Mouse (Mus musculus): ENCODE data around the gene Pak4.

Pak4 gene

GRCm38 (mm10) chr7:28587644-28588043 is 10.3 kb downstream of the Pak4 start:
- DNase-seq (ENCODE audit: low read depth): no peak

DNA sequence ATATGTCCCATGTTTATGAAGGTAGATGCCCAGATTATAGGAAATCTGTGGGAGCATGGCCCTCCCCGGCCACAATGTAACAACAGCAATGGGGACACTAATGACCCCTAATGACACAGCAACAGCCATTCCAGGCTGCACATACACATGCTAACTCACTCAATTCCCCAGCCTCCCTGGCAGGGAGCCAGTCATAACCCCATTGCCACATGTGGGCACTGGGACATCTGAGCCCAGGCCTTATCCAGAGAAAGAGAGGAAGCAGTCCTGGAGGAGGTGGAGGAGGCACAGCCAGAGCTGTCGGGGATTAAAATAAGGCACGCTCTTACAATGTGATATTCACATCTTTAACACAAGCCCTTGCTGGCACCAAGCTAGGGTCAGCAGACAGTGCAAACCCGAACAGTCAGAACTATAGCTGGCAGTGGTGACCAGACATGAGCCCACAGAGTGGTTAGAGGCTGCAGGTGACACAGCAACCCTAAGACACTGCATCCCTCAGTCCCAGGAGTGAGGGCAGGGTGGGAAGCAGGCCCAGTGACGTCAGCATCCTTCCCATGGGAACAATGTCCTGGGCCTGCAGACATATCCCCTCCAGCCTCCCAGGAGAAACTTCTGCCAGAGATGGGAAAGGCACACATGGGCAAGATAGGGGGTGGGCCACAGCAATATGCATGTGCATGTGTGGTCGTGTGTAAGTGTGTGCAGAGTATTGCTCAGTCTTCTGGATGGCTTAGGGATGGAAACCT is 11.1 kb downstream of the Pak4 start:
- no peak for DNase-seq (ENCODE audit: low read depth)

GRCm38 (mm10) chr7:28585001-28585400 is 13.0 kb downstream of the Pak4 start:
- DNase-seq (ENCODE audit: low read depth): no peak

GRCm38 (mm10) chr7:28584468-28584867 is 13.5 kb downstream of the Pak4 start:
- DNase-seq (ENCODE audit: low read depth): no peak

GRCm38 (mm10) chr7:28583570-28584344 is 14.2 kb downstream of the Pak4 start:
- no peak for DNase-seq (ENCODE audit: low read depth)

DNA sequence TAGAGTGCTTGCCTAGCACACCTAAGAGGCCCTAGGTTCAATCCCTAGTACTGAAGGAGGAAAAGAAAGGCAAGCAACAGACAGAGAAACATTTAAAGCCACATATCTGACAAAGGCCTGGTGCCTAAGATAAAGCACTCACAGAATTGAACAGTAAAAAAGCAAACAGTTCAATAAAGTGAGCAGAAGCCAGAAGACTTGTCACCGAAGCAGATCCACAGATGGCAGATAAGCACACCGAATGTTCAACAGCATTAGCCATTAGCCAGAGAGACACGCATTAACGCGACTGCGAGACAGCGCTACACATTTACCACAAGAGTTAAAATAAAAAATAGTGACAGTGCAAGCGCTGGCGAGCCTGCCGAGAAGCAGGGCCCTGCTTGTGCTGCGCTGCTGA is 15.1 kb downstream of the Pak4 start:
- DNase-seq (ENCODE audit: low read depth): no peak

DNA sequence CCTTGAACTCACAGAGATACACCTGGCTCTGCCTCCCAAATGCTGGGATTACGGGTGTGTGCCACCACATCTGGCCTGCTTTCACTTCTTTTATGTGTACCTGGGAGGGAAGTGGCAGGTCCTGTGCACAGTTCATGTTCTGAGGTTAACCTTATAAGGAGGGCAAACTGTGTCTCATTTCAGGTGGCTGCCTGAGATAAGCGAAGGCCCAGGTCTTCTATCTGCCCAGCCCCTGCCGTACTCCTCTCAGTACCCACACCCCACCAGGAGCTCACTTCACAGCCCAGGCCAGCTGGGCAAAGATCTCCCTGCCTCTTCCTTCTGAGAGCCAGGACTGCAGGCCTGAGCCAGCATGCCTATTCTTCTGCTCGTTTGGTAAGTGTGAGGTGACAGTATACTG is 16.3 kb downstream of the Pak4 start:
- no peak for DNase-seq (ENCODE audit: low read depth)

DNA sequence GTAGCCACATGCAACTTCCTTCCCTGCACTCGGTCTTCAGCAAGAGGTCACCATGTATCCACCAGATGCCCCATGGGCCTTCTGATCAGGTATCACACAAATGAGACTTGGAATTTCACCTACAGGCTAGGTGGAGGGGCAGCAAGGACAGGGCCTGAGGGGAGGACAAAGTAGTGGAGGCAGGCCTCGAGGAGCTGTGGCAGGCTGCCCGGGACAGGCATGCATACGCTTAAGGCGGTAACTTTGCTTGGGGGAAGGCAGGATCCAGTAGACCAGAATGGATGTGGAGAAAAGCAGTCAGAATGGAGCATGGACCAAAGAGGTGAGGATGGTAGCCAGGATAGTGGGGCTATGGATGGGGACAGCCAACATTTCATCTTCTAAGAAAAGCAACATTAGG is 18.2 kb downstream of the Pak4 start:
- no peak for DNase-seq (ENCODE audit: low read depth)

- DNase-seq (ENCODE audit: low read depth): no peak
These were observed 19.4 kb downstream of the Pak4 start for GRCm38 (mm10) chr7:28578543-28579053.

DNA sequence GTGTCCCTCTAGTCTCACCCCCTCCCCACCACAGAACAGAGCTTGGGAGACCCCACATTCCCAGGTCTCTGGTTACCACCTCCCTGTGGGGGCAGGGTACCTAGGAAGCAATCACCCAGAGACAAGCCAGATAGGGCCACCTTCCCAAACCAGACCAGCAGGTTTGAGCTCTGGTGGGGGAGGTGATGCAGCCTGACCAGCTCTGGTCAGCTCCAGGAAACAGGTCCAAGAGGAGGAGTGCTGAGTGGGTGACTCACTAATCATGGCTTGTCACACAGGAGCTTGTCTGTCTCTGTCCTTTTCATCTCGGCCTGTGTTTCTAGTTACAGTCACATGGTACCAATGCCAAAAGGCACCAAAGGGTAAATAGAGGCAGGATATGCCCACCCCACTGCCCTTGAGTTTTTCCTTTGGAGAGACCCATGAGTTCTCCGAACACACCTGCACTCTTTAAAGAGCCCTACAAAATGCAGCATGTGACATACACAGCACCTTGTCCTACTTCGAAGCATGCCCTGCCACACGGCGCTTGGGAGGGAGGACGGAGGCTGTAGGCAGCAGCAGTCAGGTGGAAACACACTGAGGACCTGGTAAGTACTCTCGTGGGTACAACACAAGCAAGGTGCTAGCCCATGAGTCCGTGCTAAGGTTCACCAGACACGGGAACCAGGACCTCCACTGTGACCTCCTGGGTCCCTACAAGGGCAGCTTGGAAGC is 20.0 kb downstream of the Pak4 start:
- DNase-seq (ENCODE audit: low read depth): no peak

DNA sequence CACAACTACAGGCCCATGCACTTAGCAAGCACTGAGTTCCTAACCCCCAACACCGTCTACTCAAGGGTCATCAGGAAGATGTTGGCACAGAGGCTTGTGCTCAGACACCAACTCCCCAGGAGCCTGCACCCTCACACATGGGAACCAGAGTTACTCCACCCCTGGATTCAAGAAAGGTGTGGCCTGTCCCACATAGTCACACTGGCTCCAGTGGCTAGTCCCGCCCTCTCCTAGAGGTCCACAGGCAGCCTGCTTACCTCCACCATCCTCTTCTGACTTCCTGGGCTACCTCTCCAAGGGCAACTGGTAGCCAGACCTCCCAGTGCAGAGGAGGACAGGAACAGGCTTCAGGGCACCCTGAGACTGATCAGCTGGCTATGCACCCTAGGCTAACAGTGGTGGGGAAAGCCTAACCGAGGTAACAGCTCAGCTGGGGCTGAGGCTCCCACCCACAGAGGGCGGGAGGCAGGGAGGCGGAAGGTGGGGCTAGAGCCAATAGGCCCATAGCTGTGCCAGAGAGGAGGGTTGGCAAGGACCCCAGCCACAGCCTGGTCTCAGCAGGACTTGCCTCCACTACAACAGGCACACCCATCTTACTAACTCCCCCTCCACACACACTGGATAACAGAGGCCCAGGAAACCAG is 21.6 kb downstream of the Pak4 start:
- DNase-seq (ENCODE audit: low read depth): no peak

GRCm38 (mm10) chr7:28575597-28575996 is 22.4 kb downstream of the Pak4 start:
- DNase-seq (ENCODE audit: low read depth): no peak

- DNase-seq (ENCODE audit: low read depth): no peak
These were observed 24.7 kb downstream of the Pak4 start for GRCm38 (mm10) chr7:28573236-28573635.

DNA sequence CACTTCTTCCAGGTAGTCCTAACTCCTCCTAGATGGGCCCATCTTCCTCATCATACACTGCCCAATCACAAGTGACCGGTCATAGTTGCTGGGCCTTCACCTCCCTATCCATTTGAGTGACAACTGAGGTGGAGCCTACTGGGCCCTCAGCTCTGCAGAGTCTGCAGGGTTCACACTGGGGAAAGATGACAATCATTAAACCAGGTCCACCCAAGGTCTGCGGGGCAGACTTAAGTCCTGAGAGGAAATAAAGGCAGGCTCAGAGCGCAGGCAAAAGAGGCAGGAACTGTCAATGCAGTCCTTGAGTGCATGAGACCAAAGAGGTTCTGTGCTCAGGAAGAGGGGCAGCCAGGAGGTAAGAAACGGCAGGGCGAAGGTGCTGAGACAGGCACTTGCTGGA is 25.3 kb downstream of the Pak4 start:
- DNase-seq (ENCODE audit: low read depth): no peak

- no peak for DNase-seq (ENCODE audit: low read depth)
These were observed 26.9 kb downstream of the Pak4 start for GRCm38 (mm10) chr7:28570982-28571682.

DNA sequence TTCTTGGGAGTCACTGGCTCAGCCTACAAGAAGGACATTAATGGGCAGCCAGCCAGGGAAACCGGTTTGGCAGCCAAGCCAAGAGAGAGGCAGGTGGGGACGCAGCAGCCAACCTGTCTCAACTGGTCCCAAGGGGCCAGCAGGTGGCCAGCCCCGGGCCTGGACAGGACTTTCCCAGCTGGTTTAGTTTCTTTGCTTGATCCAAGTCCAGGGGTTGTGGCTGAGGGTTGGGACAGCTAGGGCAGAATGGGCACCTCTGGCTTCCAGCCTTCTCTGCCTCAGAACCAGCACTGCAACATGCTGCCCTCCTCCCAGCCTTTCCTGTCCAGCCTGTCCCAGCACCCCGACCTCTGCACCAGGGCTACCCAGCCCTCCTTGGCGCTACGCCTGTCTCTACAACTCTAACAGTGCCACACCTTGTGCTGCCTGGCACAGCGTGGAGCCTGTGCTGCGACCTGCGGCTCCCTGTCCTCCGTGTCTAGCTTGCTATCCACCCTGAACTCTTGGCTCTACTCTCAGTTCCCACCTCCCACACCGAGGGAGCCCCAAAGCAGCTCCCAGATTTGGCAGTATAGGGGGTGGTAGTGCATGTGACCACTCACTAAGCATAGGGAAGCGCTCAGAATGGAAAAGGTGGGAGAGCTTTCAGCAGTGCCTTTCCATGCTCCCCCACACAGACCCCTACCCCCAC is 27.5 kb downstream of the Pak4 start:
- DNase-seq (ENCODE audit: low read depth): no peak

- peak; percentile 48 for DNase-seq (ENCODE audit: low read depth)
These were observed 29.7 kb downstream of the Pak4 start for GRCm38 (mm10) chr7:28568253-28568652.

- DNase-seq (ENCODE audit: low read depth): no peak
These were observed 30.4 kb downstream of the Pak4 start for GRCm38 (mm10) chr7:28567539-28567938.

DNA sequence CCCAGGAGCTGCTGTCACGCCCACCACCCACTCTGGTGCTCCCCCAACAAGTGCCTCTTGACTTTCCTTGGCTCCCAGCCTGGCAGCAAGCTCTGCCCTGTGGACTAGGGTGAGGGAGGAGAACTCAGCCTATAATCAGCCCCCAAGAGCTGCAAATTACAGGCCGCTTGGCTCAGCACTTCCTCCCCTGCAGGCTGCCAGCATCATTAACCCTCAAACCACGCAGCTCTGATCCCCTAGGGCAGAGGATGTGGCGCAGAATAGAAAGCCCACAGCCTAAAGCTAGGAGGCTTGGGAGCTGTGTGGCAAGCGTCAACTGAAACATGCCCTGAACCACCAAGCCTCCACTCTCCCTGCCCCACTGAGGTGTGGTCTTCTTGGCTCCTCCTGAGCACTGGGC is 32.6 kb downstream of the Pak4 start:
- DNase-seq (ENCODE audit: low read depth): no peak

- DNase-seq (ENCODE audit: low read depth): no peak
These were observed 35.0 kb downstream of the Pak4 start for GRCm38 (mm10) chr7:28562951-28563350.

DNA sequence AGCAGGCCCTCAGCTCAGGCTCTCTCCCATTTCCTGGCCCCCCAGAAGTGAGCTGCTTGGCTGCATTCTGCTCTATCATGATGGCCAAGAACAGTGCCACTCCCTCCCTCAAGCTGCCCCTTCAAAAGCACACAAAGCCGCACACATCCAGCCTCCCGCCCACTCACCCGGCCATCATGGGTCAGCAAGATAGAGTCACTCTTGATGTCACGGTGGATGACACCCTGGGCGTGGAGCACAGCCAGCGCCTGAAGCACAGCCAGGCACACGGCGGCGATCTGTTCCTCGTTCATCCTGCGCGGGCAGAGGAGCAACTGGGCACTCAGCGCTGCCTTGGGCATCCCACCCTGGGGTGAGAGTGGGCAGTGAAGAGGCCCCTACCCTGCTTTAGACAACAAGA is 35.6 kb downstream of the Pak4 start:
- DNase-seq (ENCODE audit: low read depth): no peak

Measured in c-Kit-positive CD71-negative TER-119-negative erythroid progenitor cells, embryonic 14.5 days (primary cell).